Mouse (Mus musculus) spleen, adult 18-20 months (tissue): ENCODE data around the gene 9130213A22Rik.

Experiments used
- DNase-seq, 2 experiments: peaks; one replicate each; pipeline ENCODE4 v3.0.0; 2022; ENCODE audit warnings: mixed read lengths in 2 of 2

The 9130213A22Rik gene

DNA sequence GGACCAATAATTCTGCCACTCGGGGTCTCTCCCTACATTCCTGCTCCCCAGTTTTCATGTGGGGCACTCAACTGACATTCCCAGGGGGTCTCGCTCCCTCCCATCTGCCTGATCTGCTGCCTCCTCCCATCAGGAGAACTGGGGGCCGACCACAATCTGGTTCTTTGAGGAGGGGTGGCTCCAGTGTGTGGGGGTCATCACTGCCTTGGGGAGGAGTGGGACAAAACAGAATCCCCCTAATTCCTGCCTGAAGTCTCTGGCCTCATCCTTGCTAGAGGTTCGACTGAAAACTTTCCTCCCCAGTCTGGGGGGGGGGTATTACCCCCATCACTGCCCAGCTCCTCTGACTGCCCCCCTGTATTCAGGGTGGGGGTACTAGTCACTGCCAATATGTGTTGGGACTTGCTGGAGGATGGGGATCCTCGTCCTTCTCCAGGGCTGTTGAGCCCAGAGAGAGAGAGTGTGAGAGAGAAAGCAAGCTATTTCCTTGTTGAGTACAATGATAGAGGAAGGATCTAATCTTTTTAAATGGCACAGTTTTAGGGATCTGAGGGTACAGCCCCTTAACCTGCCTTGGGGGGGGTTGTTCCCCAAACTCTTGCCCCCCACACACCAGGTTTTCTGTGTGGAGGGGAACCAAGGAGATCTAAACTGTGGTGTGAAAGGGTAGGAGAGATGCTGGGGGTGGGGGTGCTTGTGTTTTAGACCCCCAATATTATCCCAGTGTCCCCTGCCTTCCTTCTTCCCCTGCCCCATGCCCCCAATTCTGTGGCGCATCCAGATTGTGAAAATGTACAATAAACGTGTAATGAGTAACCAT lies 30.6 kb downstream of the 9130213A22Rik start:
- DNase-seq, result no peak

GRCm38 (mm10) chr11:69090367-69090766 lies 32.0 kb downstream of the 9130213A22Rik start:
- DNase-seq, result no peak

DNA sequence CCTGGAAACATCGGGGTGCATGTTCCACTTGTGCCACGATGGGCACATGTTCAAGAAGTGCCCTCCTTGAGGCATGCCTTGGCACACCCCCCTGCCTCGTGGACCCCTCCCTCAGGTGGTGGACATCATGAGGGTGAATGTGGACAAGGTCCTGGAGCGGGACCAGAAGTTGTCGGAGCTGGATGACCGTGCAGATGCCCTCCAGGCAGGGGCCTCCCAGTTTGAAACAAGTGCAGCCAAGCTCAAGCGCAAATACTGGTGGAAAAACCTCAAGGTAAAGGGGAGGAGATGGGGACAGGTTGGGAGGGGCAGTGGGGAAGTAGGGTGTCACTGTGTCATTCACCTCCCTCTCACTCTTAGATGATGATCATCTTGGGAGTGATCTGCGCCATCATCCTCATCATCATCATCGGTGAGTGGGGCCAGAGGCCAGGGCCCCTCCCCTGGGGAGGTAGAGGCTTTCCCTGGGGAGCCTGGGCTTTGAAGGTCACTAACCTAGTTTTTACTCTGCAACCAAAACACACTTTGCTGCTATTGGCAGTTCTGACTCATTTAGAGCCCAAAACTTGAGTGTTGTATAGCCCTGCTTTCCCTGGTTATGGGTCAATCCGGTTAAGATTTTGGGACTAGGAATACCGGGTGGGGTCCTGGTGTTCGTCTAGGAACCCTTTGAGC lies 32.6 kb downstream of the 9130213A22Rik start:
- DNase-seq, result no peak

DNA sequence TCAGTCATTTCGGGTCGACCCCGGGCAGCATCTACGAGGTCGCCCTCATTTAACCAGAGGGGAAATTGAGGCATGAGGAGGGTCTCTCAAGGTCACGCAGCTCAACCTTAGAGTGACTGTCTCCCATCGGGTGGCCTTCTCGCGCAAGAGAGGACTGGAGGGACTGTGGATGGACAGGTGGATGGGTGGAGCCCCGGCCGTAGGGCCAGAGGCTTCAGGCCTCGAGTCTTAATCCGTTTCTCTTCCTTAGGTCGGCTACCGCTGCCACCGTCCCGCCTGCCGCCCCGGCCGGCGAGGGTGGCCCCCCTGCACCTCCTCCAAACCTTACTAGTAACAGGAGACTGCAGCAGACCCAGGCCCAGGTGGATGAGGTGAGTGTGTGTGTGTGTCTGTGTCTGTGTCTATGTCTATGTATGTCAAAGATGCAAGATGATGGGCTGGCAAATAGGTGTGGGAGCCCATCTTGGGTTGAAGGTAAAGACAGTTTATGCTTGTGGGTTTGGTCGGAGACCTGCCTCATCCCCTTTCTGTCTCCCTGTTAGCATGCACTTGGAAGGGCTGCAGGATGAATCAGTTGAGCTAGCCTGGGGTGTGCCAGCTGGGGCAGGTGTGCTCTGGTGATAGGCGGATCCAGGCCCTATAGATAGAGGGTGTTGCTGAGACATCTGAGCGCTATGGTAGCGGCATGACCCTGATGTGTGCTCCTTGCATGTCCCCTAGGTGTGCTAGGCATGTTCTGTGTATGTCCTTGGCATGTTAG lies 33.4 kb downstream of the 9130213A22Rik start:
- DNase-seq, result peak in 1 of 2 experiments; percentile 28

DNA sequence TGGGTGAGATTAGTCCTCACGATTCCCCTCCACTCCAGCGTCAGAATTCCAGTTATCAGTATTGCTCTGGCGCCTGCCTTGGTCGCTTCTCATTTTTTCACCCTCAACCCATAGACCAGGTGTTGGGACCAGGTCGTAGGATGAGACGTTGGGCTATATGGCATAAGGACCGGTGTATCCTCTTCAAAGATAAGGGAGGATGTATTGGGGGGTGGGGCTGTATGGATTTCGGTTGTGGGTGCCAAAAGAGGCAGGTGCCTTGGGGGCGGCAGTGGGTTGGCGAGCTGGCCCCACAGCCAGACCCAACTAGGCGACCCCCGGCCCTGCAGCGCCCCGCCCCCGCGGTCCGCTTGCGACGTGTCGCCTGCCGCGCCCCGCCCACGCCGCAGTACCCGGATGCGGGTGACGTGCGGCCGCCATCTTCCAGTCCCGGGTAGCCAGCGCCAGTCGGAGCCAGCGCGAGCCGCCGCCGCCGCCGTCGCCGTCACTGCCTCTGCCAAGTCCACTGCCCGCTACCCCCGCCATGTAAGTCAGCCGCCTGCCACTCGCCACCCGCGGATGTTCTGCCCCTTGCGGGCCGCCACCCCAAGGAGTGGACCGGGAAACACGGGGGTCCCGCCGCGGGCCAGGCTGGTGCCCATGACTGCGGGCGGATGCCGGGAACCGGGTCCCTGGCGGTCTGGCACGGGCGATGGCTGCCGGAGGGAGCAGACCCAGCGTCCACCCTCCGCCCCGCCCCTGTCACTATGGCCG lies 34.1 kb downstream of the 9130213A22Rik start, which contains the start of gene Vamp2:
TSS of gene Vamp2 (plus strand) at position 388 of the 753 bp plus-strand sequence.
- DNase-seq, result peak; percentile 79 to 92

DNA sequence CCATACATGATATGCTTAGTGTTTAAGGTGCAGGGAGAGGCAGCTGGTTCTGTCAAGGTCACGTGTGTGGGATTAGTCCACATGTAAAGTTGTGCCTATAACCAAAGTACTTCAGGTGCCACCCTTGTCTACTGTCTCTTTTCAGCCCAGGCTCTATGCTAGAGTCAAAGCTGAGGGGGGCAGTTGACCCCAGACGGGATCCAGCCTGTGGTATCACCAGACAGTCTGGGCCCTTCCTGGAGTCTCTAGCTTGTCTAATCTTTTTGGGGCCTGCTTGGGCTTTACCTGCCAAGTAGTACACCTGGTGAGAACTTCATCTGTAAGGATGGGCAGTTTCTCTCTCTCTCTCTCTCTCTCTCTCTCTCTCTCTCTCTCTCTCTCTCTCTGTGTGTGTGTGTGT lies 34.8 kb downstream of the 9130213A22Rik start:
- no peak for DNase-seq

GRCm38 (mm10) chr11:69087082-69087481 lies 35.3 kb downstream of the 9130213A22Rik start:
- no peak for DNase-seq

DNA sequence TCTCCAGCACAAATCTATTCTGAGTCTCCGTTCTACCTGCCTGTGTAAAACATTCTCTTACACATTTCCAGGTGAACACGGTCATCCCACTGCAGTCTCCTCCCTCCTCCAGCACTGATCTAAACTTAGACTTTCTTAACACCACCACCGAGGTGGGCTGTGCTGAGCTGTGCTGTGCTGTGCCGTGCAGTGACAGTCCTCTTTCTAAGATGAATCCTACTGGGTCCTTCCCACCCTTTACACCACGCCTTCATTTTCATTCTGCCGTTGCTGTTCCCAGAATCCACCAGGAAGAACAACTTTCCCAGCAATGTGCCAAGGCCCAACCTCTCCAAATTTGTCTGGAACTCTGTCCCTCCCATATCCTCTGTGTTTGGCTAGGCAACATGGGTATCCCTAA lies 36.0 kb downstream of the 9130213A22Rik start:
- no peak for DNase-seq

- DNase-seq, result no peak
These were observed 36.8 kb downstream of the 9130213A22Rik start for GRCm38 (mm10) chr11:69085608-69086007.

- no peak for DNase-seq
These were observed 40.8 kb downstream of the 9130213A22Rik start for GRCm38 (mm10) chr11:69081613-69082012.

- no peak for DNase-seq
These were observed 41.5 kb downstream of the 9130213A22Rik start for GRCm38 (mm10) chr11:69080855-69081222.

DNA sequence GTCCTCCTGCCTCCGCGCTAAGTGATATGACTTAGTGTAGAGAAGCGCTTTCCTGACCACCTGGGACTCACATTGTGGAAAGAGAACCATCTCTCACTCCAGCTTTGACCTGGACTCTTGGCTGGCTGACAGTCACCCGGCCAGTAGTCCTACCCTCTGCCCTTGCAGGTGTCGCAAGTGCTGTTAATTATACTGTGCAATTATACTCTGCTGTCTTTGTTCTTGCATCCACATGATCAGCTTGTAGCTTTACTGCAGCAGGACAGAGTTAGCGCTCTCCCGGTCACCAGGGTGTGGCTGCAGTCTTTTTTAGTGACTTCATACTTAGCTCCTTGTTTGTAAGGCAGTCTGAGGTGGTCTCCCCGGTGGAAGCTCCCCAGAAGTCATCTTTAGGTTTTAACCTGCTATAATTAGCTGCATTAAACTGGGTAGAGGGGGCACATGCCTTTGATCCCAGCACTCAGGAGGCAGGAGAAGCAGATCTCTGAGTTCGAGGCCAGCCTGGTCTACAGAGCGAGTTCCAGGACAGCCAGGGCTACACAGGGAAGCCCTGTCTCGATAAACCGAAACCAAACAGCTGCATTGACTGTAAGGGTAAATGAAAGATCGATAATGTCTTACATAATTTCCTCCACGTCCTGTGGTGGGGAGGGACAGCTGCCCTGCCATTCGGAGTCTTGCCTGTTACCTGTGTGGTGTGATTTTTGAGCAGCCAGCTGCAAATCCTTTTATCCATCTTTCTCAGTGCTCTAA lies 42.1 kb downstream of the 9130213A22Rik start:
- no peak for DNase-seq

- peak; percentile 38 to 59 for DNase-seq
These were observed 43.5 kb downstream of the 9130213A22Rik start for GRCm38 (mm10) chr11:69078805-69079438.

DNA sequence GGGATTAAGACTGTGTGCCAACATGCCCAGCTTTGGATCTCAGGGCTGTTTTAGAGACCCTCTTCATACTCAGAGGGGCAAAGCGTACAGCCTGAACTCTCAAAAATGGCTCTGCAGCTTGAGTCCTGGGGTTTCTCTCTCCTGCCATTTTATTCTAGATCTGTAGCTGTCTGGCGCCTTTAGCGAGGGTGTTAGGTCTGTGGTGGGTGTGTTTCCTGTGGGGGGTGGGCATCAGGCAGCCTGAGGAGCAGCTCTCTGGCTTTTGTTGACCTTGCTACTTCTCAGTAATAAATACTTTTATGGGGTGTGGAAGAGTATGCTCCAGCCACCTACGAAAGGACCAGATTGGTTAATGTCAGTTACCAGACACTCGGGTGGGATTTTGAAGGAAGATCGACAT lies 44.3 kb downstream of the 9130213A22Rik start:
- DNase-seq, result no peak

DNA sequence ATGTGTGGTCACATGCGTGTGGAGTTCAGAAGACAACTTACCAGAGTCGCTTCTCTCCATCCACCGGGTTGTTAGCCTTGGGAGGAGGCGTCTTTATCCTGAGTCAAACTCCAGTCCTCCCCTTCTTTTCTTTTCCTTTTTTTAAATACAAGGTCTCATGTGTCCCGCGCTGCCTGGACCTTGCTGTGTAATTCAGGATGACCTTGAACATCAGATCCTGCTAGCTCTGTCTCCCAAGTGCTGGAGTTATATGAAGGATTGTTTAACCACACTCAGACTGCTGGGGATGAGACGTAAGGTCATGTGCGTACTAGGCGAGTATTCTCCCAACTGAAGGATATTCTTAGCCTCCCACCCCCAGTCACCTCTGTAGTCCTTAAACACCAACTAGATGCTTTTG lies 45.1 kb downstream of the 9130213A22Rik start:
- no peak for DNase-seq

DNA sequence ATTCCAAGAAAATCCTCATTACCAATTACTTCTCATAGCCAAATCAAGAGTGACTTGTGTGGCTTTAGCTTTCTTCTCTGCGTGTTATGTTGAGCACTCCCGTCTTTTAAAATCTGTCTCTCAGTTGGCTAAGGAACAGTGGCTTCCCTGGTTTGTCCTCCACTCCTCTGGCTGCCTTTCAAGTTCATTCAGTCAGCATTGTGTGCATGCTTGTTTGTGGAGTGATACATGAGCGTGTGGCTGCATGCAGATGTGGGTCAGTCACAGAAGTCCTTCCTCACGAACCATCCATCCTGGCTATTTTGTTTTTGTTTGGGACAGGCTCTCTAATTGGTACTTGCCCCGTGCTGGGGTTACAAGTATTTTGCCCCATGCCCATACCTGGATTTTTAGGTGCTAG lies 45.8 kb downstream of the 9130213A22Rik start:
- DNase-seq, result no peak

GRCm38 (mm10) chr11:69075764-69076479 lies 46.5 kb downstream of the 9130213A22Rik start:
- DNase-seq, result no peak

- no peak for DNase-seq
These were observed 47.7 kb downstream of the 9130213A22Rik start for GRCm38 (mm10) chr11:69074776-69075069.

GRCm38 (mm10) chr11:69073951-69074775 lies 48.2 kb downstream of the 9130213A22Rik start:
- no peak for DNase-seq
